Mouse (Mus musculus): ENCODE measurements around the gene Siglecg.

GRCm38 (mm10) chr7:43452609-43453008, 44.6 kb downstream of the Siglecg start:
- TF ChIP-seq CTCF (IDR thresholded peaks at IDR 0.05; ENCODE audit: control insufficient read depth, insufficient read depth, insufficient read length): no peak
- TF ChIP-seq MAX (IDR thresholded peaks at IDR 0.05): no peak
- no peak for TF ChIP-seq USF1 (IDR thresholded peaks at IDR 0.05; ENCODE audit: low read depth)
